Mouse (Mus musculus) Muller cell, postnatal 12 days (primary cell): ENCODE data around the gene Ppp6r2.

Experiments
- DNase-seq: peaks from one replicate; pipeline ENCODE4 v3.0.0-alpha.2; 2015; ENCODE audit errors: inconsistent ontology term

The Ppp6r2 gene

GRCm38 (mm10) chr15:89210915-89211715 is at the start of gene Ppp6r2:
TSS of gene Ppp6r2 (plus strand) at chr15:89211553.
- peak; percentile 87 for DNase-seq

GRCm38 (mm10) chr15:89165478-89165877 is 45.9 kb upstream of the Ppp6r2 start:
- DNase-seq: no peak

- no peak for DNase-seq
These were observed 42.4 kb upstream of the Ppp6r2 start for GRCm38 (mm10) chr15:89168922-89169321.

- DNase-seq: peak; percentile 99
These were observed 41.9 kb upstream of the Ppp6r2 start for GRCm38 (mm10) chr15:89169431-89169830.

GRCm38 (mm10) chr15:89170102-89170501 is 41.3 kb upstream of the Ppp6r2 start:
- no peak for DNase-seq

- no peak for DNase-seq
These were observed 39.8 kb upstream of the Ppp6r2 start for GRCm38 (mm10) chr15:89171526-89172051.

GRCm38 (mm10) chr15:89172276-89172935 is 38.9 kb upstream of the Ppp6r2 start:
- peak; percentile 79 for DNase-seq

GRCm38 (mm10) chr15:89173024-89173905 is 38.1 kb upstream of the Ppp6r2 start:
- peak; percentile 56 for DNase-seq

- peak; percentile 48 for DNase-seq
These were observed 37.5 kb upstream of the Ppp6r2 start for GRCm38 (mm10) chr15:89173906-89174214.

- no peak for DNase-seq
These were observed 36.4 kb upstream of the Ppp6r2 start for GRCm38 (mm10) chr15:89174889-89175339.

GRCm38 (mm10) chr15:89175411-89176155 is 35.8 kb upstream of the Ppp6r2 start:
- no peak for DNase-seq

- DNase-seq: peak; percentile 81
These were observed 34.2 kb upstream of the Ppp6r2 start for GRCm38 (mm10) chr15:89177121-89177520.

- no peak for DNase-seq
These were observed 33.6 kb upstream of the Ppp6r2 start for GRCm38 (mm10) chr15:89177576-89178259.

GRCm38 (mm10) chr15:89178260-89178860 is 33.0 kb upstream of the Ppp6r2 start:
- DNase-seq: peak; percentile 51

- peak; percentile 94 for DNase-seq
These were observed 32.3 kb upstream of the Ppp6r2 start for GRCm38 (mm10) chr15:89178954-89179629.

- DNase-seq: no peak
These were observed 31.8 kb upstream of the Ppp6r2 start for GRCm38 (mm10) chr15:89179630-89179964.

GRCm38 (mm10) chr15:89180081-89180541 is 31.2 kb upstream of the Ppp6r2 start:
- DNase-seq: no peak

- DNase-seq: peak; percentile 97
These were observed 30.7 kb upstream of the Ppp6r2 start, which contains the start of gene Plxnb2 for GRCm38 (mm10) chr15:89180571-89181229. TSS of gene Plxnb2 (minus strand) at chr15:89180788.
